Mouse (Mus musculus) lung, postnatal 4 days (tissue): ENCODE measurements around the gene Padi4.
A peak's percentile ranks its signal among the peaks of the same experiment; 100 is the strongest.

ENCODE experiments used
- DNase-seq, 2 experiments: peaks; one replicate each; pipeline ENCODE4 v3.0.0; 2021

The Padi4 gene

GRCm38 (mm10) chr4:140701049-140701715 lies 72.9 kb downstream of the Padi4 start:
- DNase-seq, result peak; percentile 88 to 93

DNA sequence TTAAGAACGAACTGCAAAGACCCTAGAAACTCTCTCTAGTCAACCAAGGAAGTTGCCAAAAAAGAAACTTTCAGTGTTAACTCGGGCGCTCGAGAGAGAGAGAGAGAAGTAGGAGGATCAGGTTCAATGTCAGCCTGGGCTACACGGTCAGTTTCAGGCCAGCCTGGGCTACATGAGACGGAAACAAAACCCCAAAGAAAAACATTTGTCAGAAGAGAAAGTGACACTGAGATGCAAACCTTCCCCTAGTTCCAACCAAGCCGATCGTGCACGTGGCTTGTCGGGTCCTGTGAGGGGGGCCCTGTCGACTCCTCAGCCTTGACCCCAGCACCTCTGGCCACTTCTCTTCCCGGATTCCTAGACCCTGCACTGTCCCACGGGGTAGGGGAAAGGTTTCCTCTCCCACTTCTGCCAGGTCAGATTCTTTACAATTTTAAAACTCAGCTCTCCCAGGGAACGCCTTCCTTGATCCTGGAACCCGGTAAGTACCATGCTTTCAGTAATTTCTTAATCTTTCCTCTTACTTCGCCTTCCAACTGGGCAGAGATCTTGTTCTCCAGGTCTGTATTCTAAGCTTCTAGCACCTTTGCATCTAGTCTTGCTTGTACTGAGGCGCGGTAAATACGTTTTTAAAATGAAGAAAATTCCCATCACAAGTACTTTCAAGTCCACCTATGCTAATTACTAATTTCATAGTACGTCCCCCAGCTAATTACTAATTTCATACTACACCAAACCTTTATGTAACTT lies 73.6 kb downstream of the Padi4 start, which contains the start of gene Rcc2:
Rcc2 (plus strand) TSS at position 273 of the 750 bp plus-strand sequence.
- no peak for DNase-seq

DNA sequence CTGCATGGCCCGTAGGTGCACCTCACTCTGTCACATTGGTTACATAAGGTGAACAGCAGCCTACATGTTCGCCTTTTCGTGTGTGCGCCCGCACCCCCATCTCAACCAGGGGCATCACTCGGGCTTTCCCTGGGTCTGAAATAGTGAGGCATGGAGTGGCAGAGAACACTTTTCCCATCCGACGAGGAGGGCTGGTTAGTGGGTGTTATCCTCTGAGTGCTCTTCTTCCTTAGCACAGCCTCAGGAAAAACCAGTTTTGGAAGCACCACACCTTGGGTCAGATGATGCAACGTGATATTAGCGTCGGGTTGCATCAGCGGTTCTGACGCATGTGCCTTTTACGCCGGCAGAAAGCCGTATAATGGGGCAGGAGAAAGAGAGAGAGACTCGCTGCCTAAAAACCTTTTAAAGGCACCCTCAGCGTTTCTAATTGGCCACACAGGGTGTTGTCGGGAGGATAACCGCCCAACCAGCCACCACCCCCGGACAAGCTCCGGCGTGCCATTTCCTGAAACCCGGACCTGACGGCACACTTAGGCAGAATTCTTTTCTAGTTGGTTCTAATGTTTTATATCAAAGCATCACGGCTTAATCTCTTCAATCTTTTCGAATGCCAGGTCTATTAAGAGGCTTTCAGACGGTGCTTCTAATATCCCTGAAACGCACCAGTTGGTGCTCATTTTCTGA lies 74.5 kb downstream of the Padi4 start:
- peak; percentile 80 to 82 for DNase-seq
